Mouse (Mus musculus): Measurements from ENCODE around the gene Lyl1.
"Not testable (repeated sequence)": the region's sequence is repeated elsewhere in the genome, so short reads cannot be mapped to it uniquely, and the experiment has no call there.

The Lyl1 gene

DNA sequence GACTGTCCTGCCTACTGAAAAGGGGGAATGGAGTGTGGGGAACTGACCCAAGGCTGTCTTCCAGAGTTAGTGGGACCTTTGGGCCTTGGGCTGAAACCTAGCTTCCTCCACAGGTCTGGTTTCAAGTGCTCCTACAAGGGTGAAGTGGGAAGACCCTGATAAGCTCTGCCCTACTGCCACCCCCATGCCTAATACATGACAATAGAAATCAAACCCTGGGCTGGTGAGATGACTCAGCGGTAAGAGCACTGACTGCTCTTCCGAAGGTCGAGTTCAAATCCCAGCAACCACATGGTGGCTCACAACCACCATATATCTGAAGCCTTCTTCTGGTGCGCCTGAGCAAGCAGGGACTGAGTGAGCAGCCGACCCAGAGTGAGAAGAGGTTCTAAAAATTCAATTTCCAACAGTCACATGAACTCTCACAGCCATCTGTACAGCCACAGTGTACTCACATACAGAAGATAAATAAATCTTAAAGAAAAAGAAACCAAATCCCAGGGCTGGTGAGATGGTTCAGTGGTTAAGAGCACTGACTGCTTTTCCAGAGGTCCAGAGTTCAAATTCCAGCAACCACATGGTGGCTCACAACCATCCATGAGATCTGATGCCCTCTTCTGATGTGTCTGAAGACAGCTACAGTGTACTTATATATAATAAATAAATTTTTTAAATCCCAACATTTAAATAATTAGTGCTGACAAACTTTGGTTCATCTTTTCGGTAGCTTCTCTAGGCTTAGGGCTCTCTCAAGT, 32.3 kb upstream of the Lyl1 start:
- ATAC-seq (ENCODE audit: low TSS enrichment) = no peak

DNA sequence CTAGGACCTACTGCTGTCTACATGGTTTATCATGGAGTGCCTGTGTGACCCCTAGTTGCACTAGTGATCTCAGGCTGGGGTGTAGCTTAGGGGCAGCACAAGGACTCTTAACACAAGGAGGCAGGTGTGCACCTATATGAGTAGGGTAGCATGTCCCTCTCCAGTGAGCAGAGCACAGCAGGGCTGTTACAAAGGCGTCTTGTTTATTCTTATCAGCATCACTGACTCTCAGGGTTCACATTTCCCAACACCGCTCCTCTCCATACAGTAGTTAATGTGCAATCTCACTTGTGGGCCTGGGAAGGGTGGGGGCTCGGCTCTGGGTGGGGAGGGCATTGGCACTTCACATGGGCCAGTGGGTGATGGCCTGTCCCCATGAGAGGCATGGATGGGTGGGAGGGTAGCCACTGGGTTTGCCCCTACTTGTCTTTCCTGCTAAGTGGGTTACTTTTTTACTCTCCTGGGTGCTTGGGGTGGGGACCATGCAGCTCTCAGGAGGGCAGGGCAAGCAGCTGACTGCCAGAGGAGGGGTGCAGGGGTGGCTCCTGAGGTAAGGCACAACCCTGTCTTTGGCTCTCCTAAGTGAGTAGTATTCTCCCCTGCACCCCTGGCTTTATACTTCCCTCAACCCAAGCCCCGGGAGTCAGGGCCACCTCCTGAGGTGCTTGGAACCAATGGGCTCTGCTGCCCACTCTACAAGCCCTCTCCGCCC, 30.8 kb upstream of the Lyl1 start:
- not testable (repeated sequence) for ATAC-seq (ENCODE audit: low TSS enrichment)

GRCm38 (mm10) chr8:84677305-84677704, 24.0 kb upstream of the Lyl1 start:
- no peak for ATAC-seq (ENCODE audit: low TSS enrichment)

GRCm38 (mm10) chr8:84681476-84681875, 19.8 kb upstream of the Lyl1 start:
- ATAC-seq (ENCODE audit: low TSS enrichment) = no peak

GRCm38 (mm10) chr8:84682257-84682656, 19.0 kb upstream of the Lyl1 start:
- ATAC-seq (ENCODE audit: low TSS enrichment) = 0 out of 2 replicates have a peak, but pooled peaks have one; percentile 2

DNA sequence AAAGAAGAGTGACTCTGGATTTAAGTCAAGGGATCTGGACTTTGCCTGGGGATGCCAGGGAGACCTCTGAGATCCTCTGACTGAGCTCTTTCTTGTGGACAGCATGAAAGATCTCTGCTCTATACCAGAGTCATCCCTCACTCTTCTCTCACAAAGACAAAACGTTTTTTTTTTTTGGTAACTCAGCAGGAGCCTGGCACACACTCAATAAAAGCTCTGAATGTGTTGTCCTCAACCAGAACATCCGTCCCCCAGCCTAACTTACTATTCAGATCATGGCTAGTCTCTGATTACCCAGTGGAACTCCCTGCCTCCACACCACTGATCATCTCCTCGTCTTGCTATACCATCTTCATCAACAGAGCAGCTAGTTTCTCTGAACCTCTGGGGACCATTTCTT, 16.7 kb upstream of the Lyl1 start:
- ATAC-seq (ENCODE audit: low TSS enrichment) = no peak

DNA sequence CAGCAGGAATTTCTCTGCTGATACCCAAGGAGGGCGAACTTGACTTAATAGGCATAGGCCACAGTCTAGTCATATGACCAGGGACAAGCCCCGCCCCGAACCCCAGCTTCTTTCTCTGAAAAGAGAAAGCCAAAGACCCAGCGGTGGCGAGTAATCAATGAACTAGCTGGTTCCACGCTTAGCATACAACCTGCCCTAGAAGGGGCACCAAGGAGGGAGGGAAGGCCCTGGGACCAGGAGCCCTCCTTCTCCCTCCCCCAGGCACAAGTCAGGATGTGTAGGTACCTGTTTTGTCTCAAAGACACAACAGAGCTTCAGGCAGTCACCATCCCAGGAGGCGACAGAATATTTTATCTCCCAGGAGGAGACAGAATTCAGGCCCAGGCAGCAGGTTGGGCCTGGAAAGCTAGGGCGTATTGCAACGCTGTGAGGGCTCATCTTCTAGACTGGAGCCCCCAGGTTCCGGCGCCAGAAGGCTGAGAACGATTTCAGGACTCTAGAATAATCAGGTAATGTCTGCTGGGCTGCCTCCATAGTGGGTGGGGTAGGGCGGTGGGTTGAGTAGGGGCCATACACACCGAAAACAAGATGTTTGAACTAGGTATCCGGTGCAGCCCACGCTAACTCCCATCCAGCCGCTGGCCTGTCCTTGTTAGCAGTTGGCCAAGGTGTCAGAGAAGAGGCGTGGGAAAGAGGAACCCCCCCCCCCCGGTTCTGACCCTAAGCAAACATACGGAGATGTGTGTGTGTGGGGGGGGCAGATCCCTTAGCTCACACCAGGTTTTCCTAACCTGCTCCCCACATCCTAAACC, 14.9 kb upstream of the Lyl1 start, which contains the start of gene Trmt1:
Gene Trmt1 (plus strand): TSS at position 117 of the 812 bp plus-strand sequence.
- ATAC-seq (ENCODE audit: low TSS enrichment) = no peak

GRCm38 (mm10) chr8:84687003-84687704, 14.1 kb upstream of the Lyl1 start:
- ATAC-seq (ENCODE audit: low TSS enrichment) = peak; percentile 10; the same call in 1 of the 2 replicates

DNA sequence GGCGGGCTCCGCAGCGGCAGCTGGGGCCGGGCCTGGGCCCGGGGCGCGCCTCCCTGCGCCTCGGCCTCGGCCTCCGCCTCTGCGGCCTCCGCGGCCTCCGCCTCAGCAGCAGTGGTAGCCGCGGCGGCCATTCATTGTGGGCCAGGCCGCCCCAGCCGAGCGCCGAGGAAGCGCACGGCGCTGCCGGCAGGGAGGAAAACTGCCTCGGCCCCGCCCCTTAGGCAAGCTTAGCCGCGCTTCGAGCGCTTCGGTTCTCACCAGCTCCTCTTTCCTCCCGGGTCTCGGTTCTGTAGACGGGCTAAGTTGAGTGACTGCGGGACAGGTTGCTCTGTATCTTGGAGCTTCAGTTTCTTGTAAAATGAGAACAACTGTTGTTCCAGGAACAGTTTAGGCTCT, 13.6 kb upstream of the Lyl1 start, which contains the start of gene Nacc1:
Gene Nacc1 (minus strand): TSS at position 158 of the 396 bp plus-strand sequence.
- ATAC-seq (ENCODE audit: low TSS enrichment) = peak; percentile 84

DNA sequence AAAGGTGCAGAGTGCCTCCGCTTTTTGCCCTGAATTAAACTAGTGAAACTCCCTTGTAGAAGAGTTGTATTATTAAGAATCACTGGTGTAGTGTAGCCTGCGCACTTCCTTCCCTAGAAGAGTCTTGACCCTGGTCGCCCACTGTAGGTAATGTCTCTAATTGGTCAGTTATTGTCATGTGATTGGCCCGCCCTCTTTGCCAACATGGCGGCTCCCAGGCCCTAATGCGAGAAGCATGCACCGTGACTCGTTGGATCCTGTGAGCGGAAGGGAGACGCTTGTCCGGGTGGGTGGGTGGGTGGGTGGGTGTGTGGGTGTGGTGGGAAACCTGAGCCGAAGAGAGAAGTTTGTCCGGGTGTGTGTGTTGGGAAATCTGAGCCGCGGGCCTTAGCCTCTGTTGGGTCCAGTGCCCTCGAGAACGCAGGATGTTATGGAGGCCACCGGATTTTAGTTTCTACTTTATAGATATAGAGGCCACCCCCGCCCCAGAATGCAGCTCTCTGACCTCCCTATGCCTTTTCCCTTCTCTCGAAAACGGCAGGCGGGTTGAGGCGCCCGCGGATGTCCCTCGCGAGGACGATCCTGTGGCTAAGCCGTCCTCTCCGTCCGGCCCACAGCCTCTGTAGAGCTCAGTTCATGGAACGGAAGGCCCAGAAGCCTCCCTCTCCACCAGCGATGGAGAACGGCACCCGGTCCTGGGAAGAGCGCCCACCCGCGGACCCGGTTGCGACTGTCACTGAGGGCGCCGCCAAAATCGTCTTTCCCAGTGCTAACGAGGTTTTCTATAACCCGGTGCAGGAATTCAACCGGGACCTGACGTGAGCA, 12.0 kb upstream of the Lyl1 start:
- ATAC-seq (ENCODE audit: low TSS enrichment) = peak; percentile 70

DNA sequence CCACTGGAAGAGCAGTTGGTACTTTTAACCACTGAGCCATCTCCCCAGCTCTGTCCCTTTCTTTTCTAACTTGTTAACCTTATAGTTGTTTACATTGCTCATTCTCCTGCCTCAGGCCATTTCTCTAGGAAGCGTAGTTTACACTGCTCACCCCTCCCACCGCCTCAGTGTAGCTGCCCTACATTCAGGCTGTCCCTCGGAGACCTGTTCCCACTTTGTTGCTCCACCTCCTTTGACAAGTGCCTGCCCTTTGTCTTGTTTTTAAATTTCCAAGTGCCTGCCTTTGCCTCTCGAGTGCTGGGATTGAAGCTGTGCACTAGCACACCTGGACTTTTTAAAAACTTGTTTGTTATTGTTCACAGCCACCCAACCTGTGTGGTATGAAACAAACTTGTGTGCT, 7.9 kb upstream of the Lyl1 start:
- no peak for ATAC-seq (ENCODE audit: low TSS enrichment)

DNA sequence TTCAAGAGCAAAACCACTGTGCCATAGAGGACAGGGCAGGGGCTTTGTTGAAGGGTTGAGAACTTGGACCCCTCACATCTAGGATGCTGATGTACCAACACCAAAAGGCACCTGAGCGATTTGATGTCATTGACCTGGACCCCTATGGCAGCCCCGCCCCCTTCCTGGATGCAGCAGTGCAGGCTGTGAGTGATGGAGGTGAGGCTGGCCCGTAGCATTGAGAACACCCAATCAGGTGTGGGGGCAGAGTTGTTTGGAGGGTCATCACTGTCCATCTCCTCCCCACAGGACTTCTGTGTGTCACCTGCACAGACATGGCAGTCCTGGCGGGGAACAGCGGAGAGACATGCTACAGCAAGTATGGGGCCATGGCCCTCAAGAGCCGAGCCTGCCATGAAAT, 6.1 kb upstream of the Lyl1 start:
- ATAC-seq (ENCODE audit: low TSS enrichment) = no peak

DNA sequence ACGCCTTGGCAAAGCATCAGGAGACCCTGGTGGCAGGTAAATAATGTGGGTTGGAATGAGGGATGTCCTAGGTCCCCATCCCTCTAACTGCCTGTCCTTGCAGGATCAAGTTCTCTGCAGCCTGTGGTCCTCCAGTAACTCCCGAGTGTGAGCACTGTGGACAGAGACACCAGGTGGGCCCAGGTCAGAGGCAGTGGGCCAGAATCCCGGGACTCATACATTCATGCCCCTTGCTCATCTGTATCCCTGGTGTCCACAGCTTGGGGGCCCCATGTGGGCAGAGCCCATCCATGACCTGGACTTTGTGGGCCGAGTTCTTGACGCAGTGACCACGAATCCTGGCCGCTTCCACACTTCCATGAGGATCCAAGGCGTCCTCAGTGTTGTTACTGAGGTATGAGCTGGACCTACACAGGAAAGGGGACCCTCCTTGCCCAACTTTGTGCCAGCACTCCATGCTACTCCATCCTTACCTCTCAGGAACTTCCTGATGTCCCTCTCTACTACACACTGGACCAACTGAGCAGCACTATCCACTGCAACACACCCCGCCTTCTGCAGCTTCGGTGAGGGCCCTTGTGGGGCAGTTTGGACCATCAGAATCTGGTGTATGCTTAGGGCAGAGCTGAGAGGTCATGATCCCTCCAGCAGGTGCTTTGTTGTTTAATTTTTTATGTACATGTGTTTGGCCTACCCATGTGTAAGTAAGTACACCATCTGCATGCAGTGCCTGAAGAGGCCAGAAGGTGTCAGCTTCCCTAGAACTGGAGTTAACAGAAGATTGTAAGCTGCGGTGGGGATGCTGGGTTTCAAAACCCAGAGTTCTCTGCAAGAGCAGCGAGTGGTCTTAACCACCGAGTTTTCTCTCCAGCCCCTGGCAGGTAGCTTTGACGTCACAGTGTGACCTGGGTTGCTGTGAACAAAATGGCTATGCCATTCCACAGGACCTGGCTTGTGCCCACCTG, 3.8 kb upstream of the Lyl1 start:
- ATAC-seq (ENCODE audit: low TSS enrichment) = no peak

DNA sequence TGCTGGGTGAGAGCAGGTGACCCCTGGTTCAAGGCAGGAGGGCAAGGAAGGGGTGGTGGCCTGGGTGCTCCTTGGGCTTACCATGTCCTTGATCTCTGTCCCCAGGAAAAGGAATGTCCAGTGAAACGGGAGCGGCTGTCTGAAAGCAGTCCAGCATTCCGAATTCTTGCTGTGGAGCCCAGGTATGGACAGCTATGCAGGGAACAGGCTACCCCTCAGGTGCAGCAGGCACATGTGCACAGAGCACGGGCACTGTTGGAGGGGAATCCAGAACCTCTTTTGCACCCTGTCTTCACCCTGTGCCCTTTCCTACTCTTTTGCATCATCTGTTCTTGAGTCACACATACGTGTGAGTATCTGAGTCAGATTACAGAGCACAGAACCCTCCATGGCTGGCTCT, 3.0 kb upstream of the Lyl1 start:
- no peak for ATAC-seq (ENCODE audit: low TSS enrichment)

- no peak for ATAC-seq (ENCODE audit: low TSS enrichment)
Observed at GRCm38 (mm10) chr8:84698929-84699401, 2.3 kb upstream of the Lyl1 start.

GRCm38 (mm10) chr8:84699861-84700322, 1.4 kb upstream of the Lyl1 start:
- ATAC-seq (ENCODE audit: low TSS enrichment) = peak; percentile 53

DNA sequence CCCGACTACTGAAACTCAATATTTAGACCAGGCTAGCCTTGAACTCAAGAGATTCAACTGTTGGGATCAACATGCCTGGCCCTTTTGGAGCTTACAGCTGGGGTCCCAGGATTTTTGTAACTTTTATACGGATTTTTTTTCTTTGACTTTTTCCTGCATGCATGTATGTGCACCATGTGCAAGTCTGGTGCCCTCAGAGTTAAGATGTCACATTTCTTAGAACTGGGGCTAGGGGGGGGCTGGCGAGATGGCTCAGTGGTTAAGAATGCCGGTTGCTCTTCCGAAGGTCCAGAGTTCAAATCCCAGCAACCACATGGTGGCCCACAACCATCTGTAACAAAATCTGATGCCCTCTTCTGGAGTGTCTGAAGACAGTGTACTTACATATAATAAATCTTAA, 731 bp upstream of the Lyl1 start:
- no peak for ATAC-seq (ENCODE audit: low TSS enrichment)

DNA sequence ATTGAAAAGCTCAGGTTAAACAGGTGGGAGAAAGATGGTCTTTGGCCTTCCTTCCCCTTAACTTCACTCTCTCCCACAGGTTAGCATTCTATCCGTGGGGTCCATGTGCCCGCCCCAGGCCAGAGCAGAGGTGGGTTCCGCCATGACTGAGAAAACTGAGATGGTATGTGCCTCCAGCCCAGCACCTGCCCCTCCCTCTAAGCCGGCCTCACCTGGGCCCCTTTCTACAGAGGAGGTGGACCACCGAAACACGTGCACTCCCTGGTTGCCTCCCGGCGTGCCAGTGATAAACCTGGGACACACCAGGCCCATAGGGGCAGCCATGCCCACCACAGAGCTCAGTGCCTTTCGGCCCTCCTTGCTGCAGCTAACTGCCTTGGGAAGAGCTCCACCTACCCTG, 1.3 kb downstream of the Lyl1 start:
- ATAC-seq (ENCODE audit: low TSS enrichment) = no peak

GRCm38 (mm10) chr8:84702963-84703465, 1.8 kb downstream of the Lyl1 start:
- ATAC-seq (ENCODE audit: low TSS enrichment) = no peak

Measured in frontal cortex, adult (tissue).